Mouse (Mus musculus) gastrocnemius, adult 2 months (tissue): ENCODE data around the gene Cpd. TPM values are rescaled to one million over a fixed set of nuclear protein-coding genes. Genes with fewer than 3 reads are reported as not detected.

Source experiments
- DNase-seq: peaks from one replicate; pipeline ENCODE4 v3.0.0; 2022
- H3K27ac ChIP-seq: fragments of 200-600 bp; 2 replicates; pipeline ENCODE4 v1.8.1; 2022; ENCODE audit warnings: mild to moderate bottlenecking
- H3K4me3 ChIP-seq: fragments of 200-600 bp; 2 replicates; pipeline ENCODE4 v1.8.1; 2022; ENCODE audit warnings: mild to moderate bottlenecking, moderate library complexity
- CTCF ChIP-seq: fragments of 200-600 bp; IDR thresholded peaks from 2 replicates; pipeline ENCODE4 v1.8.1; 2022; ENCODE audit warnings: antibody characterized with exemption, mild to moderate bottlenecking, moderate library complexity
- intact Hi-C: fragments of 180-260 bp; cut with DNase I; formaldehyde crosslinking; loops from one replicate; pipeline ENCODE4 v1.15.1; 2025
- total RNA-seq, 2 experiments: library from RNA; stranded (reverse); gene quantifications; 2 replicates each; pipeline ENCODE4 v1.2.3; 2021

The Cpd gene
- total RNA-seq, 2 experiments from 2014 or later = 25.7 to 30.5 TPM

DNA sequence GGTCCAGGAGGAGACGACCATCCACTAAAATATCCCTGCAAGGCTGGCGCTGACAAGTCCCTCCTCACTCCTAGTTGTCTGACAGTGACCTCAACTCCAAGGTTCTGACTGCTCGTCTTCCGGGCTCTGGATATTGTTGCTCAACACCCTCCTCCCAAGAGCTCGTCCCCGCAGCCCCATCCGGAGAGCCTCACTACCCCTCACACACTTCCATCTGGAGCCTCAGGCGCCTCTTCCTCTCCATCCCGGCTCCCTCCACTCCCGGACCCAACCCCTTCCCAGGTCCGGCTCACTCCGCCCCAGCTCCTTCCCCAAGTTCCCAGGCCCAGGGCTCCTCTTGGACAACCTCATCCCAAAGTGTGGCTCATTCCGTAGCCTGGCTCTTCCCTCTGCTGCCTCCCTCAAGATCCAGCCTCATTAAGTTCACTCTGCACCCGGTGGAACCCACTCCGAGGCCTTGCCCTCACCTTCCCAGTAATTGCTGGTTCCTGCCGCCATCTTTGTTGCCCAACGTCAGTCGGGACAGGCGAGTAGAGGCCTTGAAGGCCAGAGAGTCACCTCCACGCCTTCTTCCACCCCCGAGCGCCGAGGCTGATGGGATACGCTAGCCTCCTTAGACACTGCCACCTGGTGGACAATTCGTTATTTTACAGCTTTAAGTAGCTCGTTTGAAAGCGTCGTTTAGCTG is 83.6 kb downstream of the Cpd start, which contains the start of gene Gosr1:
Gosr1 (minus strand) TSS at position 527 of the 688 bp plus-strand sequence.
- TF ChIP-seq CTCF = peak; percentile 89
- peak; percentile 92 for DNase-seq
- intact Hi-C loops = loop anchor here (1.0 kb wide), 1 partner anchor 86 kb away; no protein-coding TSS in a partner anchor
- peak within 1 kb of the TSS; percentile 99 for H3K4me3 ChIP-seq
- peak within 1 kb of the TSS; percentile 95 for H3K27ac ChIP-seq

DNA sequence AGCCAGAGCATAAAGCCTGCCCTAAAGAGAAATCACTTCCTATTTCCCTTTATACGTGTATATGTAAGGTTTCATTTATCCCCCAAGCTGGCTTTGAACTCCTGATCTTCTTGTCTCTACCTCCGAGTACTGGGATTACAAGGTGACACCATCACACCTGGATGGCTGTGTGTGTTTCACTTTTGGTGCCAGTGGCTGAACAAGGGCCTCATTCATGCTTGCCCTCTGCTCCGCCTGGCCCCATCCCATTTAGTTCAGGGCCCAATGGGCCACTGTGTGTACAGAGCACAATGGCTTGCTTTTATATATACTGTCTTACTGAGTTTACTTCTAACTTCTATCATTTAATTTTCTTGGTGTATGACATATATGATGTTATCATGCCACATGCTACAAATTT is 94.5 kb downstream of the Cpd start:
- intact Hi-C loops = no loop called here
- Histone ChIP-seq H3K27ac (no peak overlapping the region), H3K4me3 (no peak overlapping the region)
- DNase-seq = no peak
- TF ChIP-seq CTCF = no peak

DNA sequence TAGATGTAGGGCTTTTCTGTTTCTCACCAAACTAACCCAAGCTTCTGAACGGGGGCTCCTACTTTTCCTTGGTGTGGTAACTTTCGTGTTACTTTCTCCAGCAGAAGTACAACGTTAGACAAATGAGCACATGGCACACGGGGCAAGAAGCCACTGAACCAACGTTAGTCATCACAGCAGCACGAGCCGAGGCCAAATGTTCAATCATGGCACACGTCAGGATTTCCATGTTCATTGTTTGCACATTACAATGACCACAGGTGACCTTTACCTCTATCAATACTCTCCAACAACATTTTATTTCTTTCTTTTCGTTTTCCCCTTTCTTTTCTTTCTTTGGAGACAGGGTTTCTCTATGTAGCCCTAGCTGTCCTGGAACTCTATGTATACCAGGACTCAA is 98.0 kb downstream of the Cpd start:
- intact Hi-C loops = no loop called here
- Histone ChIP-seq H3K27ac (no peak overlapping the region), H3K4me3 (no peak overlapping the region)
- no peak for TF ChIP-seq CTCF
- DNase-seq = no peak

DNA sequence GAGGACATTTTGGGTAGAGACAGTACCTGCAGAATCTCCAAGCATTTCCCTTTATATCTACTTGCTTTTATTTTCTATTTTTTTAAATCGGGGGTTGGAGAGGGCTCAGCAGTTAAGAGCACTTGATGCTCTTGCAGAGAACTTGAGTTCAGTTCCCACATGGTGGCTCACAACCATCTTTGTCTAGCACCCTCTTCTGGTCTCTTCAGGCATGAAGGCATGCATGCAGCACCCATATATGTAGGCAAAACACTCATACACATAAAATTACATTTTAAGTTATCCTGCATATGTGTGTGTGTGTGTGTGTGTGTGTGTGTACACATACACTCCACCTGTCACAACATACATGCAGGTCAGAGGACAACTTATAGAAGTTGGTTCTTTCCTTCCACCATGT is 100.9 kb downstream of the Cpd start:
- no peak for DNase-seq
- TF ChIP-seq CTCF = 0 out of 2 replicates have a peak, but pooled peaks have one; percentile 2
- intact Hi-C loops = loop anchor here (2.0 kb wide), 1 partner anchor 69 kb away; no protein-coding TSS in a partner anchor
- Histone ChIP-seq H3K4me3 (no peak overlapping the region), H3K27ac (no peak overlapping the region)

DNA sequence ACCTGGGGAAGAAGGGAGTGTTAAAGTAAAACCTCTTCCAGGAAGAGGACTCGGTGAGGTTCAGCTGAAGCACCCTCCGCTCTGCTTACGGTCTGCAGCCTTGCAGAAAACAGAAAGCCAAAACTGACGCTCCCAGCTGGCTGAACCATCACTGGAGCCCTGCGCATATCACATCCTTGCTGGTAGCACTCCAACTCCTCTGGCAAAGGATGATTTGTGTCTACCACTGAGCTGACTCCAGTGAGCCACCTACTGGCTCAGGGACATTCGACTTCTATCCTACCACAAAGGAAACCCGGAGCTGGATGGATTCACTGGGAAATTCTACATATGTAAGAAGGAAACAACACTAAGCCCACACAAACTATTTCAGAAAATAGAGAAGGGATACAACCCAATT is 102.3 kb downstream of the Cpd start:
- DNase-seq = peak; percentile 81
- intact Hi-C loops = loop anchor here (2.0 kb wide), 1 partner anchor 68 kb away; no protein-coding TSS in a partner anchor
- H3K27ac ChIP-seq = no peak overlapping the region
- peak; percentile 61 for TF ChIP-seq CTCF
- no peak overlapping the region for H3K4me3 ChIP-seq

DNA sequence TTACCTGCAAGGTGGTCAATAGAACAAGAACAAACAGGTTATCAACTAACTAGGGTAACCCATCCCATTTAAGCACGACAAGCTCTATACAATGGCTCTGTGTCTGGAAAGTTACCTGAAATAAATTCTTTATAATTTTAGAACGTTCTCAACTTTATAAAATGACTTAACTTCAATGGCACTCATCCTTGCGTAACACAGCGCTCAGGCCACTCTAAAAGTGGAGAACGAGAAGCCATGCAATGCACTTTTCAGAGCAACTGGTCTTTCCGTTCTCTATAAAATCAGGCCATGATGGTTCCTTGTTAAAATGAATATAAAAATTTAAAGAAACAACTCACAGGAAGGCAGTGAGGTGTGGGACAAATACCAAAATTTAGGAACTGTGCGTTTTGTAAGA is 104.3 kb downstream of the Cpd start:
- no peak for TF ChIP-seq CTCF
- Histone ChIP-seq H3K4me3 (no peak overlapping the region), H3K27ac (no peak overlapping the region)
- no peak for DNase-seq
- intact Hi-C loops = no loop called here

DNA sequence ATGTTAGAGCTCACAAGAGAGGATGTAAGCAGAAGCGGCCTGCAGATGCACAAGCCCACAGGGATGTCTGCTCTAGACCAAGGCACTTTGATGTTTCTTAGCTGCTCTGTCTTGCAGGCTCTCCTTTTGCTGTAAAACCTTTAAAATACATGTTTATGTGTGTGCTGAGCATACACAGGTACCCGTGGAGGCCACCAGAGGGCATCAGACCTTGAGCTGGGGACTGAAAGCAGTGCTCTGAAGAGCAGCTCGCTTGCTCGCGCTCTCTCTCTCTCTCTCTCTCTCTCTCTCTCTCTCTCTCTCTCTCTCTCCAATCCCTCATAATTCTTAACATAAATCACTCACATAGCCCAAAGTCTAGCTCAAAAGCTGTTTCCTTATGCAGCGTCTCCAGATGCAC is 107.7 kb downstream of the Cpd start:
- TF ChIP-seq CTCF = peak; percentile 50
- intact Hi-C loops = no loop called here
- H3K4me3 ChIP-seq = no peak overlapping the region
- no peak for DNase-seq
- H3K27ac ChIP-seq = no peak overlapping the region

DNA sequence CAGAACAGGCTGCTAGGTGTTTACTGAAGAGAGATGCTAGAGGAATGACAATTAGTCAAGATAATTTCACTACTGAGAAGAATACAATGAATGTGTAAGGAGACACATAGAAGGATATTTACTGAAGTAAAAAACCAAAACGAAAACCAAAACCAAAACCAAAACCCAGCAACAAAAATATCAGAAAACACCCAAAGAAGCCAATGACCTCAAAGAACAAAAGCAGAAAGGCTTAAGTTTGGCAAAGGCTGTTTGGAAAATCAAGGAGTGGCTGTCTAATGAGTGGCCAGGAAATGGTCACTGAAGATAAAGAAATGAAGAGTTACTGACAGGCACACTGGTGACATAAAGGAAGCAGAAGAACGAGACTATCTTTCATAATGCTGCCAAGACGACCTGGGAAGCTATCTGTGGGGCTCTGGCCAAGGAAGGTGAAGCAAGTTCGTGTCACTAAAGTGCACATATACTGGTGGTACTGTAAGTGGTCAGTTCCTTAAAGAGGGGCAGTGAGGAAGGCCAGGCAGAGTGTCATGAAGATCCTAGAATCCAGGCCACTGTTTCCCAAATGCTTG is 111.0 kb downstream of the Cpd start:
- H3K27ac ChIP-seq = peak overlapping the region; percentile 56
- H3K4me3 ChIP-seq = peak overlapping the region; percentile 37
- no peak for DNase-seq

DNA sequence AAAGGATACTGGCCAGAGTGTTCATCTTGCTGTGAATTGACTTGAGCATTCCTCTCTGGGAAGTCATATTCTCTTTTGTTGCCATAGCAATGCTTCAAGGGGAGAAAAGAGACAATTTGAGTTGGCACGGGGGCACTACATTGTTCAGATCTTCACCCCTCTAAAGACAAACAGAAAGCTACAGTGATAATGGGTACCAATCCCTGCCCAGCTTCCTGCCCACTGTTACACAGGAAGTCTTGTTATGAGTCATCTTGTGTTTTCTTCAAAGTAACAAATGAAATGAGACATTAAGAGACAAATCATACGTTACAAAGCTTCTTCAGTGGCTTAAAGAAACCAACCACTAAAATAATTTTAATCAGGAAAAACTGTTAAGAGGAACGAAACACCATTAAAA is 112.3 kb downstream of the Cpd start:
- DNase-seq = no peak
- Histone ChIP-seq H3K27ac (no peak overlapping the region), H3K4me3 (no peak overlapping the region)
- no peak for TF ChIP-seq CTCF
- intact Hi-C loops = no loop called here

More for the DNA sequence above, 111.0 kb downstream of the Cpd start:
- no peak for TF ChIP-seq CTCF
- intact Hi-C loops = no loop called here

DNA sequence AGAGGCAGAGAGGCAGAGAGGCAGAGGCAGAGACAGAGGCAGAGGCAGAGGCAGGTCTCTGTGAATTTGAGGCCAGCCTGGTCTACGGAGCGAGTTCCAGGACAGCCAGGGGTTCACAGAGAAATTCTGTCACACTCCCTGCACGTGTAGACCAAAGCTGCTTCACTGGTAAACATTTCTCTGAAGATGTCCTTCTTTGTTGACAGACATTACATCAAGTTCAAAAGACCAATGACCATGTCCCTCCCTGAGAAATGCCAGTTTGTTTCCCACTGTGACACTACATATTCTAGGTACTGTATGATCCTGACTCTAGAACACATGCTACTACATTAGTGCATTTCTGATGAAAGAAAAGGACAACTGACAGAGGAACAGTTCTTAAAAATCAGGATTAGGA is 116.2 kb downstream of the Cpd start:
- Histone ChIP-seq H3K27ac (no peak overlapping the region), H3K4me3 (no peak overlapping the region)
- TF ChIP-seq CTCF = no peak
- intact Hi-C loops = no loop called here
- no peak for DNase-seq

Other genes starting within 250 kb of the Cpd start
- gene Abr, start 224.7 kb downstream of the Cpd start, total RNA-seq = 10 to 100 TPM; 10.2 to 19.2 TPM
- gene Bhlha9, start 174.5 kb downstream of the Cpd start, total RNA-seq = not detected
- gene Trarg1, start 167.2 kb downstream of the Cpd start, total RNA-seq = under 1 TPM; 0.77 to 0.84 TPM
- 10 to 100 TPM; 19.8 to 26.1 TPM for gene Gosr1, start 83.4 kb downstream of the Cpd start, total RNA-seq
- under 1 TPM in 1 of 2 experiments, not detected in 1; 0.26 TPM for gene Tmigd1, start 55.1 kb upstream of the Cpd start, total RNA-seq
- gene Blmh, start 77.8 kb upstream of the Cpd start, total RNA-seq = 10 to 100 TPM; 27.2 to 35.2 TPM
- under 1 TPM; 0.17 to 0.20 TPM for gene Slc6a4, start 151.6 kb upstream of the Cpd start, total RNA-seq
- gene Nsrp1, start 231.4 kb upstream of the Cpd start, total RNA-seq = 10 to 100 TPM; 11.8 to 11.9 TPM